Mouse (Mus musculus) lung, adult 2 months (tissue): ENCODE data around the gene Cldn9.

Source experiments
- CTCF ChIP-seq: fragments of 200-500 bp; IDR thresholded peaks from 2 replicates; pipeline ENCODE4 v1.5.1; 2011; ENCODE audit warnings: mild to moderate bottlenecking, low read length, control low read depth; ENCODE audit not compliant: insufficient read depth
- POLR2A ChIP-seq: fragments of 200-500 bp; IDR thresholded peaks from 2 replicates; pipeline ENCODE4 v1.6.1; 2011; ENCODE audit warnings: low read depth, mild to moderate bottlenecking, control low read depth, low read length, borderline replicate concordance; ENCODE audit errors: extremely low read depth

DNA sequence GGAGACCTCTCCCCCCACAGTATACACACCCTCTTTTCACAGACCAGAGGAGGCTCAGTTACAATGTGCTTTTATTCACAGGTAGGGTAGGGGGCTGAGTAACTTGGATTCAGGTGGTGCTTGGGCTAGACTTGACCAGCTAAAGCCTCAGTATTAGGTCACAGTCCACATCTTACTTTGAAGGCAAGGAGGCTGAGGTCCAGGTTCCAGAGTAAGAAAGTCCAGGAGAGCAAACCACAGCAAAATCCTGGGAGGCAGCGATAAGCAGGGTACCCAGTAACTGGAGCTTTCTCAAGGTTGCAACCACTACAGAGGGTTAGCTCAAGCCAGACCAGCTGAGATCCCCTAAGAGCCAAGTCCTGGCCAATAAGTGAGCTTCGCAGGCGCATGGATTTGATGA is 1.3 kb downstream of the Cldn9 start:
- TF ChIP-seq CTCF (no peak), POLR2A (no peak)
